Mouse (Mus musculus): ENCODE measurements around the gene Zscan10.

The Zscan10 gene

DNA sequence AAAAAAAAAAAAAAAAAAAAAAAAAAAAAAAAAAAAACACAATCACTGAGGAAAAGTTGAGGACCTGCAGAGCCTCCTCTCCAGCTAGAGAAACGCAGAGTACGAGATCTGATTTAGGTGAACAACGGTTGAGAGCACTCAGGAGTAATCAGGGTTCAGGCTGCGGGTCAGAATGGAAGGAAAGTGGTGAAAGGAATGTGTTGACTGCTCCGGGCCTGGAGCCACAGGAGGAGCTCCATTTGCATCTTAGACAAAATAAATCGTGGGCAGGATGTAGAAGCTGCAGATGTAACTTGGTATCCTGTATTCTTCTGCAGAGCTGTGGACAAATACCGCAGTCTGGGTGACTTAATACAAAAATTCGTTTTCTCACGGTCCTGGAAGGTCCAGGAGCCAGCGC, 45.2 kb downstream of the Zscan10 start:
- DNase-seq (ENCODE audit: low read depth in 1 of 2, low spot score in 2 of 2) = no peak

DNA sequence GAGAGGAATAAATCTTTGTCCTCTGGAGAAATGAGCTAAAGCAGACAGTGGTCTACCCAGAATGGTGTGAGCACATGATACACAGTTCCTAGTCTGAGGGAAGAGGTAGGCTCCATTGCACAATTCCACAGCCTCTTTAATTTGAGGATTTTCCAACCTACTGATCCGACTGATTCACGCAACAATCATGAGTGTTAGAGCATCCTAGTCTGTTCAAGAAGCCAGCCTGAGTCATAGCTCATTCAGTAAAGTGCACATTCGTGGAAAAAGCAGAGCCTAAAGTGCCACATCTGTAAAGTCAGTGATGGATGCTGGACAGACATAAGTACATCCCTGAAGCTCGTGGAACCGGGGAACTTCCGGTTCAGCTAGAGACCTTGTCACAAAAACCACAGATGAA, 50.7 kb downstream of the Zscan10 start:
- DNase-seq (ENCODE audit: low read depth in 1 of 2, low spot score in 2 of 2) = no peak

GRCm38 (mm10) chr17:23653324-23653723, 52.7 kb downstream of the Zscan10 start:
- no peak for DNase-seq (ENCODE audit: low read depth in 1 of 2, low spot score in 2 of 2)

DNA sequence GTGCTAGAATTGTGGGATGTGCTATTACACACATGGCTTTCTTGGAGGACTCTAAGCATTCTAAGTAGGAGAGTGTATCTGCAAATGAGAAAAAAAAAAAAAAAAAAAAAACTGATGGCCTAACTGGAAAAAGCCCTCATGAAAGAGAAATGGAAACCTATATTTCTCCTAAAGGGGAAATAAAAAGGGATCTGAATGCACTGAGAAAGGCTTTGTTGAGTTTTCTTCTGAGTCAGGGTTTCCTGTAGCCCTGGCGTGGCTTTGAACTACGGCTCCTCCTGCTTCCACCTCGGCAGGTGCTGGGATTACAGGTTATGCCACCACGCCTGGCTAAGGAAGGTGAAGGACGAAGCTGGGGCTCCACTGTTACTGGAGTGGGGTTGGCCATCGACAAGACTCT, 53.3 kb downstream of the Zscan10 start:
- no peak for DNase-seq (ENCODE audit: low read depth in 1 of 2, low spot score in 2 of 2)

DNA sequence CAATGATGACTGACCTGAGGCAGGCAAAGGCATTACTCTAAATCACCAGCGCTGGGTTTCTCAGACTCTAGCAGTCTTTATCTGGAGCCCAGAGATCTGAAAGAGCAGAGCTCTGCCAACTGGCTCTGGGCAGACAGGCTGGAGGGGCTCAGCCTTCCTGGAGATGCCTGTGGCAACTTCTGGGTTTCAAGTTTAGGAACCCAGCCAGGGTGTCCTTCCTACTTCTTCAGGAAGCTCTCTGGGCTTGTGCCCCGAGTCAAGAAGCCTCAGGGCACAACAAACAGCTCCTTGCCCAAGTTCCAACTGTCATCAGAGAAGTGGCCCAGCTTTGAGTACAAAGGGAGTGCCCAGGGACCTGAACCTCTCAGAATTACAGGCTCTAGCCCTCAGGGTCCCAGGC, 53.8 kb downstream of the Zscan10 start:
- no peak for DNase-seq (ENCODE audit: low read depth in 1 of 2, low spot score in 2 of 2)

DNA sequence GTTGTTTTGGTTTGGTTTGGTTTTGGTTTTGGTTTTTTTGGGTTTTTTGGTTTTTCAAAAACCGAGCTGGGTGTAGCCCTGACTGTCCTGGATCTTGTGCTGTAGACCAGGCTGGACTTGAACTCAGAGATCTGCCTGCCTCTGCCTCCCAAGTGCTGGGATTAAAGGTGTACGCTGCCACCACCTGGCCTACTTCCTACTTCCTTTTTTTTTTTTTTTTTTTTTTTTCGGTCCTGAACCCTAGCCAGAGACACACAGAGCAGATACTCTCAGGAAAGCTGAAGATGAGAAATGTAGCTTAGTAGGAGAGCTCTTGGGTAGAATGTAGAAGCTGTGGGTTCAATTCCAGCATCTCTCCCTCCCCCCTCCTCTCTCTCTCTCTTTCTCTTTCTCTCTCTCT, 57.8 kb downstream of the Zscan10 start:
- no peak for DNase-seq (ENCODE audit: low read depth in 1 of 2, low spot score in 2 of 2)

DNA sequence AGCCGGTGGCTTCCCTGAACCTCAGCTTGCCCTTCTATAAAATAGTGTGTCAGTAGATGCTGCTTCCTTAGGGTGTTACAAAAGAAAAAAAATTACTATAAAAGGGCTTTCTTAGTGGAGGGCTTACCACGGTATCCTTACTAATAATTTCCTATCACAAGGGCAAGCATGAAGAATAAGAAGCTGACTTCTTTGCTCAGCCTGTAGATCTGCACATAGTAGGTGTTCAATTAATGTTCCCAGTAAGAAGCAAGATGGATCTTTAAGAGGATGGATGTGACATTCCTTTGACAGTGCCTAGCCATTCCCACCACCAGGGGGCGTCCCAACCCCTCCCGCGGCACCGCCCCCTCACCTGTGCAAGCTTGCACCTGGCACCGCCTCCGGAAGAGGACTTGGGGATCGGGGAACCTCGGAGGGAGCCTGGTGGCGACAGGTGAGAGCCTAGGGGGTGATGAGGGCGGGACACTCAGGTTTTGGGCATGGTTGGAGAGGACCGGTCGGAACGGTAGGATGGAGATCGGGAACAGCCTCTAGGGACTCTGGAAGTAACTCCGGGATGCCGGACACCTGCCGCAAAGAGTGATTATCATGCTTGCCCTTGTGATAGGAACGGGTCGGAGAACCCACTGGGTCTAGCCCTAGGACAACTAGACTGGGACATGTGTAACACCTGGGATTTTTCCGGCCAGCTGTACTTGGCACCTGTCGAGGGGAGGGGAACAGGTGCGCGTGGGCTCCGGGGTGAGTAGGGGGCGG, 59.6 kb downstream of the Zscan10 start, which contains the start of gene Bicdl2:
Gene Bicdl2 (plus strand): TSS at position 390 of the 759 bp plus-strand sequence.
- no peak for DNase-seq (ENCODE audit: low read depth in 1 of 2, low spot score in 2 of 2)
